Mouse (Mus musculus) kidney, embryonic 14.5 days (tissue): ENCODE data around the gene Gm45713. TPM values are rescaled to one million over a fixed set of nuclear protein-coding genes. Genes with fewer than 3 reads are reported as not detected.

Experiments used
- microRNA counts: library from miRNA; unstranded; fragments of <30 nt; microRNA quantifications from one replicate; lab custom pipeline; 2017
- microRNA-seq: library from miRNA; unstranded; fragments of <30 nt; microRNA quantifications from one replicate; pipeline ENCODE4, GENCODE M21; 2016
- polyA plus RNA-seq: library from polyadenylated mRNA; unstranded; fragments of >200 nt; fragmentation: Nextera tagmentation; extraction: Ambion mirVana; gene quantifications from 2 replicates; pipeline ENCODE4 v1.2.1, GENCODE M21; 2014

The Gm45713 gene
- polyA plus RNA-seq, 1 experiment from 2014 or later = 0.19 TPM

MicroRNAs encoded within 50 kb of the gene (microRNA counts, 519-probe panel; counts per million panel counts)
- 2,467 counts per million, percentile 5 among the panel's probes with 10 or more counts for microRNA mmu-miR-150 (lab: Ali Mortazavi, UCI)

Small RNAs within 50 kb of the gene (microRNA-seq; reads per million reads assigned to microRNA genes)
- gene Mir150 (14.5 reads per million, percentile 31 among the genes with 10 or more reads in this experiment), gene Mir5121 (25.9 reads per million, percentile 37 among the genes with 10 or more reads in this experiment), gene Mir7055 (not detected)

Other genes starting within 250 kb of the Gm45713 start
- 80.0 and 86.3 TPM in 2 replicates for gene Med25, start 243.5 kb downstream of the Gm45713 start, polyA plus RNA-seq
- 21.9 and 22.3 TPM in 2 replicates for gene Fuz, start 240.2 kb downstream of the Gm45713 start, polyA plus RNA-seq
- gene Ap2a1, start 206.7 kb downstream of the Gm45713 start, polyA plus RNA-seq = 80.5 and 88.5 TPM in 2 replicates
- gene Tsks, start 193.0 kb downstream of the Gm45713 start, polyA plus RNA-seq = 0.37 TPM in 1 of 2 replicates, not detected in the other
- gene Cpt1c, start 161.4 kb downstream of the Gm45713 start, polyA plus RNA-seq = 13.7 and 19.2 TPM in 2 replicates
- 258 and 308 TPM in 2 replicates for gene Prmt1, start 149.7 kb downstream of the Gm45713 start, polyA plus RNA-seq
- gene Irf3, start 138.6 kb downstream of the Gm45713 start, polyA plus RNA-seq = 66.2 and 81.6 TPM in 2 replicates
- gene Bcl2l12, start 137.5 kb downstream of the Gm45713 start, polyA plus RNA-seq = 54.9 and 71.1 TPM in 2 replicates
- gene Scaf1, start 119.9 kb downstream of the Gm45713 start, polyA plus RNA-seq = 46.5 and 54.0 TPM in 2 replicates
- gene Rras, start 118.3 kb downstream of the Gm45713 start, polyA plus RNA-seq = 31.8 and 35.2 TPM in 2 replicates
- gene Prr12, start 83.3 kb downstream of the Gm45713 start, polyA plus RNA-seq = 16.3 and 18.9 TPM in 2 replicates
- 65.3 and 75.0 TPM in 2 replicates for gene Nosip, start 73.8 kb downstream of the Gm45713 start, polyA plus RNA-seq
- 27.0 and 27.3 TPM in 2 replicates for gene Prrg2, start 73.6 kb downstream of the Gm45713 start, polyA plus RNA-seq
- 301 and 308 TPM in 2 replicates for gene Rcn3, start 44.0 kb downstream of the Gm45713 start, polyA plus RNA-seq
- 48.9 and 67.4 TPM in 2 replicates for gene Fcgrt, start 32.4 kb downstream of the Gm45713 start, polyA plus RNA-seq
- 1,882 and 1,923 TPM in 2 replicates for gene Rps11, start 11.8 kb downstream of the Gm45713 start, polyA plus RNA-seq
- 1,416 and 1,603 TPM in 2 replicates for gene Rpl13a, start 7.5 kb downstream of the Gm45713 start, polyA plus RNA-seq
- gene Flt3l, start 201 bp upstream of the Gm45713 start, polyA plus RNA-seq = 1.0 and 1.3 TPM in 2 replicates
- gene Pih1d1, start 18.1 kb upstream of the Gm45713 start, polyA plus RNA-seq = 101 and 110 TPM in 2 replicates
- 46.6 and 58.0 TPM in 2 replicates for gene Aldh16a1, start 18.4 kb upstream of the Gm45713 start, polyA plus RNA-seq
- 0.10 and 0.28 TPM in 2 replicates for gene Slc17a7, start 27.7 kb upstream of the Gm45713 start, polyA plus RNA-seq
- not detected in 2 replicates for gene Gfy, start 43.3 kb upstream of the Gm45713 start, polyA plus RNA-seq
- not detected in 2 replicates for gene Pth2, start 44.8 kb upstream of the Gm45713 start, polyA plus RNA-seq
- 0.93 and 1.1 TPM in 2 replicates for gene Ccdc155, start 68.7 kb upstream of the Gm45713 start, polyA plus RNA-seq
- 0.44 and 1.1 TPM in 2 replicates for gene Dkkl1, start 75.9 kb upstream of the Gm45713 start, polyA plus RNA-seq
- gene Tead2, start 79.5 kb upstream of the Gm45713 start, polyA plus RNA-seq = 206 and 234 TPM in 2 replicates
- gene Cd37, start 102.9 kb upstream of the Gm45713 start, polyA plus RNA-seq = 0.60 and 1.2 TPM in 2 replicates
- gene Slc6a16, start 104.9 kb upstream of the Gm45713 start, polyA plus RNA-seq = 0.18 and 0.20 TPM in 2 replicates
- not detected in 2 replicates for gene Slc6a21, start 141.3 kb upstream of the Gm45713 start, polyA plus RNA-seq
- 10.1 and 11.3 TPM in 2 replicates for gene Trpm4, start 197.5 kb upstream of the Gm45713 start, polyA plus RNA-seq
- gene Hrc, start 199.1 kb upstream of the Gm45713 start, polyA plus RNA-seq = 1.5 and 2.7 TPM in 2 replicates
- 6.7 and 7.6 TPM in 2 replicates for gene Ppfia3, start 230.8 kb upstream of the Gm45713 start, polyA plus RNA-seq
- gene Lin7b, start 234.4 kb upstream of the Gm45713 start, polyA plus RNA-seq = 0.57 and 0.66 TPM in 2 replicates